Mouse (Mus musculus): ENCODE data around the gene Gphn. TPM values are rescaled to one million over a fixed set of nuclear protein-coding genes. Genes with fewer than 3 reads are reported as not detected.

Gphn gene
- polyA plus RNA-seq (2014; fragmentation: Illumina TruSeq; extraction: RNeasy Lipid Tissue Mini Kit (QIAGEN cat#74804); ENCODE audit: low read depth, low replicate concordance) = 22.8 TPM

GRCm38 (mm10) chr12:78225707-78226518 is at the start of gene Gphn:
TSS of gene Gphn (plus strand) at chr12:78226379.

GRCm38 (mm10) chr12:78193942-78194341 is 32.2 kb upstream of the Gphn start, which contains the start of gene Gm6657:
TSS of gene Gm6657 (plus strand) at chr12:78194242.

GRCm38 (mm10) chr12:78691325-78691724 is 465.1 kb downstream of the Gphn start, which contains the start of gene Fam71d:
TSS of gene Fam71d (plus strand) at chr12:78691535.

Other genes starting within 250 kb of the Gphn start
- not detected for gene Gm6657, start 32.1 kb upstream of the Gphn start, polyA plus RNA-seq (2014; fragmentation: Illumina TruSeq; extraction: RNeasy Lipid Tissue Mini Kit (QIAGEN cat#74804); ENCODE audit: low read depth, low replicate concordance)

All from heart, adult 10 weeks (tissue).